Mouse (Mus musculus) MEL (cell line): ENCODE data around the gene Ghsr.

Experiments used
- CTCF ChIP-seq, 3 experiments: IDR thresholded peaks in 2 of 3; conservative IDR thresholded peaks in 1 of 3; 2 replicates each; pipeline ENCODE4 v1.5.1; 2011 to 2012; ENCODE audit warnings: low read length in 3 of 3, low read depth in 2 of 3, mild to moderate bottlenecking in 2 of 3, improper control_type of control experiment in 1 of 3, inconsistent platforms in 1 of 3, mixed read lengths in 1 of 3, moderate library complexity in 1 of 3; ENCODE audit not compliant: control insufficient read depth in 1 of 3, insufficient read depth in 1 of 3, poor library complexity in 1 of 3, severe bottlenecking in 1 of 3
- E2F4 ChIP-seq: IDR thresholded peaks from 2 replicates; pipeline ENCODE4 v1.6.1; 2011; ENCODE audit warnings: low read depth, low read length, improper control_type of control experiment, borderline replicate concordance
- ELF1 ChIP-seq: IDR thresholded peaks from 2 replicates; pipeline ENCODE4 v1.6.1; 2014; ENCODE audit warnings: low read depth, mild to moderate bottlenecking, inconsistent platforms, low read length, improper control_type of control experiment, moderate library complexity
- EP300 ChIP-seq, 2 experiments: IDR thresholded peaks; 2 replicates each; pipeline ENCODE4 v1.6.1; 2011; ENCODE audit warnings: improper control_type of control experiment in 2 of 2, low read length in 2 of 2, low read depth in 1 of 2, mild to moderate bottlenecking in 1 of 2
- MAZ ChIP-seq: IDR thresholded peaks from 2 replicates; pipeline ENCODE4 v1.6.1; 2012; ENCODE audit warnings: low read depth, mild to moderate bottlenecking, inconsistent platforms, low read length, improper control_type of control experiment
- MYC ChIP-seq: IDR thresholded peaks from 2 replicates; pipeline ENCODE4 v1.6.1; 2011; ENCODE audit warnings: low read depth, mild to moderate bottlenecking, low read length, improper control_type of control experiment, moderate library complexity
- POLR2AphosphoS5 ChIP-seq: IDR thresholded peaks from 2 replicates; pipeline ENCODE4 v1.6.1; 2012; ENCODE audit warnings: low read depth, borderline replicate concordance, mild to moderate bottlenecking, inconsistent platforms, low read length, moderate library complexity, mixed read lengths
- SMC3 ChIP-seq: IDR thresholded peaks from 2 replicates; pipeline ENCODE4 v1.6.1; 2011; ENCODE audit warnings: low read depth, low read length, improper control_type of control experiment
- TAL1 ChIP-seq: IDR thresholded peaks from 2 replicates; pipeline ENCODE4 v1.6.1; 2012; ENCODE audit warnings: mild to moderate bottlenecking, inconsistent platforms, low read length, moderate library complexity, mixed read lengths
- TBP ChIP-seq: IDR thresholded peaks from 2 replicates; pipeline ENCODE4 v1.8.0; 2011; ENCODE audit warnings: low read depth, low read length, improper control_type of control experiment
- ZC3H11A ChIP-seq: IDR thresholded peaks from 2 replicates; pipeline ENCODE4 v1.6.1; 2012; ENCODE audit warnings: low read depth, mild to moderate bottlenecking, inconsistent platforms, low read length, improper control_type of control experiment

- no peak for TF ChIP-seq MYC
- no peak for TF ChIP-seq POLR2AphosphoS5
- no peak for TF ChIP-seq CTCF (IDR thresholded peaks at IDR 0.05 in 2 of 3, conservative IDR thresholded peaks at IDR 0.05 in 1 of 3; ENCODE audit: control insufficient read depth in 1 of 3, insufficient read depth in 1 of 3, low read depth in 2 of 3, low read length in 3 of 3, poor library complexity in 1 of 3, severe bottlenecking in 1 of 3)
- TF ChIP-seq EP300 (IDR thresholded peaks at IDR 0.05; ENCODE audit: low read depth in 1 of 2, low read length in 2 of 2), result no peak
- TF ChIP-seq MAZ, result no peak
- no peak for TF ChIP-seq SMC3
- no peak for TF ChIP-seq E2F4
- no peak for TF ChIP-seq ZC3H11A
- no peak for TF ChIP-seq ELF1
- no peak for TF ChIP-seq TAL1
- no peak for TF ChIP-seq TBP
Measured at GRCm38 (mm10) chr3:27389923-27390322, 18.8 kb downstream of the Ghsr start.
